Mouse (Mus musculus): Measurements from ENCODE around the gene Gpr153. TPM values are rescaled to one million over a fixed set of nuclear protein-coding genes. Genes with fewer than 3 reads are reported as not detected.

Gene Gpr153
- polyA plus RNA-seq (2012): 0.26 and 0.93 TPM in 2 replicates

DNA sequence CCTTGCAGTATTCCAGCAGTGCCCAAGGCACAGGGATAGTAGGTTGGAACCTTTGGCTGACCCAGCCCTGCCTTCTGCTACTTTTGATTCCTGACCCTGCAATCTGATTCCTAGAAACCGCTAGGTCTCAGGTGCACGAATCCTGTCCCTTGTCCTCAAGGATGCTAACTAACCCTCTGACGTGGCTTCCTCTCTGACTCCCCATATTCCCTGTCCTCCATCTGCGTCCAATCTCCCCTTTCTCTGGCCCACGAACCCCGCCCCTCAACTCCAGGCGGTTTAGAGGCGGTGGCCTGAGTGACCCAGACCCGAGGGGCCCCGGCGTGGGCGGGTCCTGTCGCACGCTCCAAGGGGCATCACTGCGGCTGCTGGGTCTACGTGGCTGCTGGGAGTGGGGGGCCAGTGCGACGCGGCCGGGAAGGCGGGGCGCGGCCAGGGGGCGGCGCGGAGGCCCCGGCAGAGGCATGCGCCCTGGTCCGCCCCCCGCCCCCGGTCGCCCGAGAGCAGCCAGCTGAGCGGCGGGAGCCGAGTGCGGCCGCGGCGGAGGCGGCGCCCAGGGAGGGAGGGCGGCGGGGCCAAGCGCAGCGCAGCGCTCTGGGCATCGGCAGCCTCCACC, at the start of gene Gpr153:
TSS of gene Gpr153 (plus strand) at position 612 of the 616 bp plus-strand sequence.

DNA sequence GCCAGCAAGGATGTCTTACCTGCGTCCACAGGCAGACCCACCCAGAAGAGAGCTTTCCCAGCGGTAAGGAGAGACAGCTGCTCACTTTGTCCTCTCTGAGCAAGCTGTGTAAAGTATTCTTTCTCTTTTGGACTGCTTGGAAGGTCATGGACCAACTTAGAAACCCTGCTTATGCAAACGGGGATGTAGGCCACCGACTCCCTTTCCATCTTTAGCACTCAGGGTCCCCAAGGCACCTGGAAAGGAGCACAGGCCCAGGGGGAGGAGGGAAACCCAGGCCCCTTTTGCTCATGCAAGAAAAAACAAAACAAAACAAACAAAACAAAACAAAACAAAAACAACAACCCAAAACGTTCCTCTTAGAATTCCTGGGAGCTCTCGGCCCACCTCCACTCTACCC, 17.5 kb downstream of the Gpr153 start, which contains the start of gene Hes3:
TSS of gene Hes3 (minus strand) at position 101 of the 400 bp plus-strand sequence.

DNA sequence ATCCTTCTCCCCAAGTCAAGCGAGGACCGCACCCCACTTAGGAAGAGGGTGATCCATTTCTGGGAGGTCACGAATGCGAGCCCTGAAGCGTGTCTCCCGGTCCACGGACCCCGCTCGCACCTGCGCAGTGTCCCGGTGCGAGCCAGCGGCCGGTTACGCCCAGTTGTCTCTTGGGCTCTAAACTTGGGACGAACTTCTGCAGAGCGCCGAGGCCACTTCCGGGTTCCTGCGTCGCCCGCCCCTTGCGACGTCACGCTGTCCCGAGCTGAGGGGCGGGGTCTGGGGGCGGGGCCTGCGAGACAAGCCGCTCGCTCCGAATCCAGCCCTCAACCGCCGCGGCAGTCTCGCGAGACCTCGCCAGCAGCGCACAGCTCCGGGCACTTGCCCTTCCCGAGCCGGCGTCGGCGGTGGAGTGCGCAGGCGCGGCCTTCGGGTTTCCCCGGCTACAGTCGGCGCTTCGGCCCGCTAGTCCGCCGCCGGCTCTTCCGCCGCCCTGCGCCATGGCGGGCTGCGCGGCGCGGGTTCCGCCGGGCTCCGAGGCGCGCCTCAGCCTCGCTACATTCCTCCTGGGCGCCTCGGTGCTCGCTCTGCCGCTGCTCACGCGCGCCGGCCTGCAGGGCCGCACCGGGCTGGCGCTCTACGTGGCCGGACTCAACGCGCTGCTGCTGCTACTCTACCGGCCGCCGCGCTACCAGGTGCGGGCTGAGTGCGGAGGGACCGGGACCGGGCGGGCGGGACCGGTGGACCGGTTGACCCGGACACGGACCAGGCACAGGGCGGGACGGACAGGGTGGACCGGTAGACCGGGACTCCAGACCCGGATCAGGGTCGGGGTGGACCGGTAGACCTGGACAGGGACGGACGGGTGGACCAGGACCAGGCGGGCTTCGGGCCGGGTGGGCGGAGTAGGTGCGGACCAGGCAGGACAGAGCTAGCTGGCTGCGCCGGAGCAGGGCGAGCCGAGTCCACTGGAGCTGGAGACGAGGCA, 23.1 kb downstream of the Gpr153 start, which contains the start of gene Icmt:
TSS of gene Icmt (plus strand) at position 354 of the 988 bp plus-strand sequence.

DNA sequence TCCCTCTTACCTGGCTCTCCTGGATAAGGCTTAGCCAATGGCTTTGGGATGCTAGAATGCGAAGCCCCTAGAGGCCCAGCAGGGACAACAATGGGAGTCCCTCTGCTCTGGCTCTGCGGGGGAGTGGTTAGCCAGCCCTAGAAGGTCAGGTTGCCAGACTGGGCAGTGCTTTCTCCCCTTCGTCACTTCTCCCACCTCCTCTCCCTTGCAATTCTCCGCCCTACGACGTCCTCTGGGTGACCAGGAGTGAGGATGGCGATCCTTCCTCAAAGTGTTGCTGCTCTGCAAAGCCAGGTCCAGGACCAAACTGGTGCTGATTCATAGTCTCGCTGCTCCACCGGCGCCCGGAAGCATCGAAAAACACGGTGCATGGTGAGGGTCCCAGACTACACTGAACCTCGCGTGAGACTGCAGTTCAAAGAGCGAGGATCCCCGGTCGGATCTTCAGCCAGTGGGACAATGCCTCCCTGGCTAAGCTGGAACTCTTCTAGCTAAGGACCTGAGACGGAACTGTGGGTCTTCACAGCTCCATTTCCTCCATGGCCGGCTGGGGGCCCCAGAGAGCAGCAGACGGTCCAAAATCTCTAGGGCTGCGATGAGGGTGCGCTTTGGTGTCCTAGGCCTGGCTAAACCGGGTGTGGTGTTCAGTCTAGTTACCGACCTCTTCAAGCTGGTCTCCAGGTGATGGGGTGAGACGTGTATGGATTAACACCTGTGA, 44.6 kb downstream of the Gpr153 start, which contains the start of gene Rnf207:
TSS of gene Rnf207 (minus strand) at position 477 of the 718 bp plus-strand sequence.

DNA sequence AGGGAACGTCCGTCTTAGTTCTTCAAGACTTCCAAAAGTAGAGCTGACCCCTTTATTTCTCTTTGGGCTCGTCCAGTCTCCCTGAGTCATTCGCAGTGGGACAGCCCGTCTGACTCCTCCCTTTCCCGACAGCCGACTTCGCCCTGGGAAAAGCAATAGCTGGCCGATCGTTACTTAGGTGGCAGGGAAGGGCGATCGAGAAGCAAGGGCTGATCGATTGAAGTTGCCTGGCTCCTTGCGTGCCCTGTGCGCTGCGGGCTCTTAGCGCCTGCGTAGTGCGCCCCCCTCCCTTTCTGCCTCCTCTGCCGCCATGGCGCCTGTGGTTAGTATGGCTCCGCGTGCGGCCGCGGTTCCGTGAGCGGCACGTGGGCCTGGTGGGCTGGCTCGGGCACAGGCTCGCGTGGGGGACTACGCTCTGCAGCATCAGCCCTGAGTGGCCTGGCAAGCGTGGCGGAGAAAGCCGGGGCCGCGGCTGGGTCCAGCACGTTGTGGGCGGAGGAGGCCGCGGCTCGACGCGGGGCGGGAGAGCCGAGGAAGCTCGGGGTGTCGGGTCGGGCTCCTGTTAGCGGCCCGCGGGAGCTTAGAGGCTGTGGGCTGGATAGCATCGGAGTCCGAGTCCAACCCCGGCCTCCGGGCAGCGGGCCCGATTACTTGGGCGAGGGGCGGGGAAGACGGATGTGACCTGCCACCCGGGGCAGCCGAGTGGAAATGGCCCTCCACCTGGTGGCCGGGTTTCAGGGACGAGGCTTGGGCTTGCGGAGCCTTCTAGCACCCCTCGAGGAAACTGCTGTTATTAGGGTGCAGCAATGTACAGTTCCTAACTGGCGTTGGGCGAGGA, 51.8 kb downstream of the Gpr153 start, which contains the start of gene Rpl22:
TSS of gene Rpl22 (plus strand) at position 169 of the 838 bp plus-strand sequence.

Other genes starting within 250 kb of the Gpr153 start
- gene Zbtb48, start 246.6 kb upstream of the Gpr153 start, polyA plus RNA-seq (2012): 13.4 and 14.0 TPM in 2 replicates
- gene Tas1r1, start 235.7 kb upstream of the Gpr153 start, polyA plus RNA-seq (2012): 0.82 and 0.88 TPM in 2 replicates
- gene Nol9, start 234.9 kb upstream of the Gpr153 start, polyA plus RNA-seq (2012): 32.6 and 33.5 TPM in 2 replicates
- 33.3 and 51.8 TPM in 2 replicates for gene Plekhg5, start 201.7 kb upstream of the Gpr153 start, polyA plus RNA-seq (2012)
- 0.35 and 0.43 TPM in 2 replicates for gene Tnfrsf25, start 158.3 kb upstream of the Gpr153 start, polyA plus RNA-seq (2012)
- 10.1 and 13.1 TPM in 2 replicates for gene Espn, start 121.9 kb upstream of the Gpr153 start, polyA plus RNA-seq (2012)
- not detected in 2 replicates for gene Hes2, start 115.4 kb upstream of the Gpr153 start, polyA plus RNA-seq (2012)
- 107 and 114 TPM in 2 replicates for gene Acot7, start 96.1 kb upstream of the Gpr153 start, polyA plus RNA-seq (2012)
- gene Hes3, start 17.4 kb downstream of the Gpr153 start, polyA plus RNA-seq (2012): 0.06 TPM in 1 of 2 replicates, not detected in the other
- gene Icmt, start 23.0 kb downstream of the Gpr153 start, polyA plus RNA-seq (2012): 12.0 and 12.6 TPM in 2 replicates
- gene Rnf207, start 44.8 kb downstream of the Gpr153 start, polyA plus RNA-seq (2012): 0.37 TPM in 1 of 2 replicates, not detected in the other
- gene Rpl22, start 51.5 kb downstream of the Gpr153 start, polyA plus RNA-seq (2012): 103 and 109 TPM in 2 replicates
- gene Chd5, start 64.4 kb downstream of the Gpr153 start, polyA plus RNA-seq (2012): 0.16 and 0.24 TPM in 2 replicates
- gene Nphp4, start 202.5 kb downstream of the Gpr153 start, polyA plus RNA-seq (2012): 2.5 and 2.7 TPM in 2 replicates
- 120 and 122 TPM in 2 replicates for gene Kcnab2, start 203.6 kb downstream of the Gpr153 start, polyA plus RNA-seq (2012)

All from megakaryocyte-erythroid progenitor cell, adult 5 weeks (primary cell).